In the genomic region with DNA sequence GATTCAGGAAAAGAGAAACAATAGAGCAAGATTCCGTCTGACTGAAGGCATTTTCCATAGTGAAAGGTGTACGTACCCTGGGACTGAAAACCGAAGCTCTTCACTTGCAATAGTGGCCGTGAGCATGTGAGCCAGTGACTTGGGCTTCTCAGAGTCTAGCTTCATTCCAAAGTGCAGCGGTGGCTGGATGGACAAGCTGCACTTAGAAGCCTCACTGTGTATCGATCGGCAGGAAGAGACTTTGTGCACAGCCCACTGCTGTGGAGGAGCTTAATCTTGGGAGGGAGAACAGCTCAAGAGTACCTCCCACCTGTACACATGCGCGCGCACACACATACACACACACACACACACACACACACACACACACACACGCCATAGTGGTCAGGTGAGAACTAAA, we compare ENCODE assay signal across 27 mouse cellular contexts. TPM values are rescaled to one million over a fixed set of nuclear protein-coding genes. Genes with fewer than 3 reads are reported as not detected.
DNase-seq lines count a peak whose midpoint lies in the region; ATAC-seq and TF ChIP-seq lines count a peak whose summit lies in the region.
"Had no signal": no experiment of that assay in that cellular context is flagged by ENCODE, and none has a peak within 500 bp of the region (broad histone marks: within the 10 kb centered on the region; RNA-seq: fewer than 3 reads in every experiment).

No protein-coding gene starts in this region.

- H3K36me3 ChIP-seq in kidney, embryonic 16.5 days (ENCODE audit: insufficient read depth, low read length): no peaks in the 10 kb centered on the region
- H3K36me3 ChIP-seq in liver, embryonic 14.5 days (replicated peaks; ENCODE audit: control insufficient read depth, insufficient read depth, low read depth): no peaks in the 10 kb centered on the region
- H3K36me3 ChIP-seq in liver, postnatal 0 days (replicated peaks; ENCODE audit: insufficient read depth, low read length): no peaks in the 10 kb centered on the region
- no peaks in the 10 kb centered on the region for H3K36me3 ChIP-seq in intestine, postnatal 0 days (ENCODE audit: control insufficient read depth, insufficient read depth)
- H3K36me3 ChIP-seq: embryonic facial prominence, embryonic 12.5 days; G1E; hindbrain, embryonic 13.5 days; limb, embryonic 10.5 days; limb, embryonic 15.5 days; lung, embryonic 15.5 days had no signal

- no peak for ATAC-seq in kidney, embryonic 16.5 days (ENCODE audit: low FRiP score, low TSS enrichment)
- ATAC-seq in liver, embryonic 14.5 days (ENCODE audit: insufficient read depth): no peak
- no peak for ATAC-seq in liver, postnatal 0 days
- peak; percentile 72 for ATAC-seq in intestine, postnatal 0 days
- ATAC-seq: forebrain, embryonic 14.5 days; midbrain, embryonic 16.5 days had no signal

- 81% methylated on average over 11 of the region's 11 CpGs for WGBS in kidney, embryonic 16.5 days
- WGBS in liver, embryonic 14.5 days (ENCODE audit: insufficient replicate concordance): 59% methylated on average over 11 of the region's 11 CpGs
- WGBS in liver, postnatal 0 days (ENCODE audit: insufficient replicate concordance): 58% methylated on average over 9 of the region's 11 CpGs
- WGBS in intestine, postnatal 0 days: 54% methylated on average over 11 of the region's 11 CpGs

- no peak for TF ChIP-seq EP300 in liver, embryonic 14.5 days (IDR thresholded peaks at IDR 0.05; ENCODE audit: low read depth)
- TF ChIP-seq EP300 in liver, postnatal 0 days (IDR thresholded peaks at IDR 0.05; ENCODE audit: low read depth): no peak

- TF ChIP-seq CTCF in liver, embryonic 14.5 days (IDR thresholded peaks at IDR 0.05; ENCODE audit: low read depth): no peak
- TF ChIP-seq CTCF in liver, postnatal 0 days (IDR thresholded peaks at IDR 0.05; ENCODE audit: low read depth): no peak
- TF ChIP-seq CTCF in intestine, postnatal 0 days (IDR thresholded peaks at IDR 0.05; ENCODE audit: low read depth): no peak

- no peaks in the 10 kb centered on the region for H3K9me3 ChIP-seq in kidney, embryonic 16.5 days (ENCODE audit: low read length)
- H3K9me3 ChIP-seq in liver, embryonic 14.5 days (ENCODE audit: control insufficient read depth, low read length): no peaks in the 10 kb centered on the region
- H3K9me3 ChIP-seq in liver, postnatal 0 days (ENCODE audit: low read length): no peaks in the 10 kb centered on the region
- no peaks in the 10 kb centered on the region for H3K9me3 ChIP-seq in intestine, postnatal 0 days (ENCODE audit: control insufficient read depth)
- H3K9me3 ChIP-seq: embryonic facial prominence, embryonic 12.5 days; G1E; hindbrain, embryonic 13.5 days; limb, embryonic 10.5 days; limb, embryonic 15.5 days; lung, embryonic 15.5 days had no signal

- no peak overlapping the region for H3K27ac ChIP-seq in kidney, embryonic 16.5 days (ENCODE audit: low read length)
- no peak overlapping the region for H3K27ac ChIP-seq in liver, embryonic 14.5 days
- H3K27ac ChIP-seq in liver, postnatal 0 days (ENCODE audit: low read depth): no peak overlapping the region
- H3K27ac ChIP-seq in intestine, postnatal 0 days (ENCODE audit: low read depth, low read length): no peak overlapping the region
- H3K27ac ChIP-seq: embryonic facial prominence, embryonic 12.5 days; hindbrain, embryonic 13.5 days; limb, embryonic 10.5 days; limb, embryonic 15.5 days; lung, embryonic 15.5 days had no signal

- DNase-seq in kidney, adult 11 months: peak; percentile 52
- no peak for DNase-seq in liver, embryonic 14.5 days (ENCODE audit: low read depth in 3 of 3, low spot score in 3 of 3)
- no peak for DNase-seq in liver, postnatal 0 days
- DNase-seq in kidney, postnatal 36 days: peak; percentile 63 to 67
- no peak for DNase-seq in urinary bladder, postnatal 25 days (ENCODE audit: low spot score)
- no peak for DNase-seq in right cerebral cortex, postnatal 14 days
- DNase-seq: adrenal gland, postnatal 10 days; cerebellum, adult 9-10 months; embryo, embryonic 11 days; gastrocnemius, postnatal 14 days; heart, adult 11 months; heart, postnatal 4 days; layer of hippocampus, adult 9-11 months; spleen, adult 18-20 months; thymus, postnatal 36 days had no signal

- H3K4me1 ChIP-seq in kidney, embryonic 16.5 days (ENCODE audit: insufficient read depth, low read length): peaks cover 19% of the 10 kb centered on the region
- H3K4me1 ChIP-seq in liver, embryonic 14.5 days (replicated peaks; ENCODE audit: control insufficient read depth in 2 of 2, insufficient read depth in 2 of 2, low read length in 1 of 2): peaks cover 0 to 6% of the 10 kb centered on the region in 2 experiments; a peak in 1 of 4 replicates
- peaks cover 14% of the 10 kb centered on the region for H3K4me1 ChIP-seq in liver, postnatal 0 days (ENCODE audit: insufficient read depth)
- 0 out of 2 replicates have a peak, but pooled peaks cover 4% of the 10 kb centered on the region for H3K4me1 ChIP-seq in intestine, postnatal 0 days (replicated peaks; ENCODE audit: control insufficient read depth, insufficient read depth, low read length)
- H3K4me1 ChIP-seq: embryonic facial prominence, embryonic 12.5 days; hindbrain, embryonic 13.5 days; limb, embryonic 10.5 days; limb, embryonic 15.5 days; lung, embryonic 15.5 days had no signal

- no peak overlapping the region for H3K4me2 ChIP-seq in kidney, embryonic 16.5 days (replicated peaks; ENCODE audit: low read depth, low read length)
- H3K4me2 ChIP-seq in liver, embryonic 14.5 days (ENCODE audit: low read depth): peak overlapping the region; percentile 9
- H3K4me2 ChIP-seq in liver, postnatal 0 days (ENCODE audit: low read depth, low read length): no peak overlapping the region
- no peak overlapping the region for H3K4me2 ChIP-seq in intestine, postnatal 0 days (replicated peaks; ENCODE audit: low read depth)
- H3K4me2 ChIP-seq: embryonic facial prominence, embryonic 12.5 days; heart, embryonic 11.5 days; hindbrain, embryonic 13.5 days; limb, embryonic 15.5 days; lung, embryonic 15.5 days; midbrain, embryonic 11.5 days had no signal

- no peak overlapping the region for H3K4me3 ChIP-seq in kidney, embryonic 16.5 days (ENCODE audit: low read length)
- no peak overlapping the region for H3K4me3 ChIP-seq in liver, embryonic 14.5 days (ENCODE audit: insufficient read depth in 1 of 2, low read depth in 2 of 2, low read length in 2 of 2)
- no peak overlapping the region for H3K4me3 ChIP-seq in liver, postnatal 0 days (ENCODE audit: low read depth, low read length)
- H3K4me3 ChIP-seq in intestine, postnatal 0 days (ENCODE audit: low read depth, low read length): no peak overlapping the region
- H3K4me3 ChIP-seq: embryonic facial prominence, embryonic 12.5 days; hindbrain, embryonic 13.5 days; limb, embryonic 10.5 days; limb, embryonic 15.5 days; lung, embryonic 15.5 days had no signal

- no peak overlapping the region for H3K9ac ChIP-seq in kidney, embryonic 16.5 days (replicated peaks; ENCODE audit: low read length)
- H3K9ac ChIP-seq in liver, embryonic 14.5 days (replicated peaks): no peak overlapping the region
- no peak overlapping the region for H3K9ac ChIP-seq in liver, postnatal 0 days (replicated peaks)
- H3K9ac ChIP-seq in intestine, postnatal 0 days (ENCODE audit: low read depth, low read length): no peak overlapping the region
- H3K9ac ChIP-seq: embryonic facial prominence, embryonic 12.5 days; hindbrain, embryonic 13.5 days; limb, embryonic 15.5 days; lung, embryonic 15.5 days had no signal

- H3K27me3 ChIP-seq in kidney, embryonic 16.5 days (ENCODE audit: insufficient read depth, low read length): no peaks in the 10 kb centered on the region
- H3K27me3 ChIP-seq in liver, embryonic 14.5 days (ENCODE audit: control insufficient read depth, insufficient read depth, low read length): no peaks in the 10 kb centered on the region
- H3K27me3 ChIP-seq in liver, postnatal 0 days (ENCODE audit: insufficient read depth, low read length): no peaks in the 10 kb centered on the region
- H3K27me3 ChIP-seq in intestine, postnatal 0 days (replicated peaks; ENCODE audit: control insufficient read depth, insufficient read depth, low read length): no peaks in the 10 kb centered on the region
- H3K27me3 ChIP-seq: embryonic facial prominence, embryonic 12.5 days; hindbrain, embryonic 13.5 days; limb, embryonic 15.5 days; lung, embryonic 15.5 days had no signal

RNA-seq across cellular contexts. Expression of gene Pde8a, which starts 39.9 kb away (rescaled TPM):
- 4.6 and 5.9 TPM in 2 replicates for polyA plus RNA-seq in kidney, embryonic 16.5 days (2015; fragmentation: Nextera tagmentation; extraction: Ambion mirVana)
- polyA plus RNA-seq in liver, embryonic 14.5 days (2012; rRNA removed): 1.5 and 1.7 TPM in 2 replicates
- polyA plus RNA-seq in liver, embryonic 14.5 days (2014; fragmentation: Nextera tagmentation; extraction: Ambion mirVana): 1.3 and 1.5 TPM in 2 replicates
- 3.1 and 3.4 TPM in 2 replicates for polyA plus RNA-seq in liver, postnatal 0 days (2015; fragmentation: Nextera tagmentation; extraction: Ambion mirVana)
- polyA plus RNA-seq in intestine, postnatal 0 days (2015; fragmentation: Nextera tagmentation; extraction: Ambion mirVana): 3.6 and 3.8 TPM in 2 replicates
- polyA plus RNA-seq: G1E had no signal

Comparison
In these comparisons a context has a peak if more than half of its experiments do, and no peak if none do; other contexts are left out.
1. DNase-seq: peak in kidney, adult 11 months (single experiment) and kidney, postnatal 36 days (2 of 2); none in liver, embryonic 14.5 days (0 of 3), liver, postnatal 0 days (single experiment), urinary bladder, postnatal 25 days (single experiment) and right cerebral cortex, postnatal 14 days (single experiment).